Mouse (Mus musculus) forebrain, embryonic 16.5 days (tissue): ENCODE results near the gene Zfp617. TPM values are rescaled to one million over a fixed set of nuclear protein-coding genes. Genes with fewer than 3 reads are reported as not detected.
"Not testable (repeated sequence)": the region's sequence is repeated elsewhere in the genome, so short reads cannot be mapped to it uniquely, and the experiment has no call there.

Source experiments
- ATAC-seq: fragments of 200-750 bp; cut with Nextera tagmentation; 2 replicates; pipeline ENCODE4 v1.8.0; 2017; ENCODE audit warnings: mild to moderate bottlenecking, moderate library complexity
- H3K27ac ChIP-seq: fragments of 300-500 bp; sonication (generic); 2 replicates; pipeline ENCODE4 v1.5.1; 2014; ENCODE audit warnings: low read length, control low read depth
- H3K27me3 ChIP-seq: fragments of 300-500 bp; sonication (generic); replicated peaks from 2 replicates; pipeline ENCODE4 v1.6.1; 2014; ENCODE audit warnings: low read length; ENCODE audit not compliant: control insufficient read depth, insufficient read depth
- H3K36me3 ChIP-seq: fragments of 300-500 bp; sonication (generic); 2 replicates; pipeline ENCODE4 v1.6.1; 2014; ENCODE audit not compliant: control insufficient read depth, insufficient read depth
- H3K4me1 ChIP-seq: fragments of 300-500 bp; sonication (generic); replicated peaks from 2 replicates; pipeline ENCODE4 v1.6.1; 2014; ENCODE audit warnings: low read length; ENCODE audit not compliant: control insufficient read depth, insufficient read depth
- H3K4me2 ChIP-seq: fragments of 300-500 bp; sonication (generic); 2 replicates; pipeline ENCODE4 v1.6.1; 2014; ENCODE audit warnings: mild to moderate bottlenecking, low read length, control low read depth
- H3K4me3 ChIP-seq: fragments of 300-500 bp; sonication (generic); replicated peaks from 2 replicates; pipeline ENCODE4 v1.5.1; 2014; ENCODE audit warnings: mild to moderate bottlenecking, low read length, control low read depth
- H3K9ac ChIP-seq: fragments of 300-500 bp; sonication (generic); replicated peaks from 2 replicates; pipeline ENCODE4 v1.6.1; 2014; ENCODE audit warnings: low read depth, low read length, control low read depth
- H3K9me3 ChIP-seq: fragments of 300-500 bp; sonication (generic); 2 replicates; pipeline ENCODE4 v1.6.1; 2016; ENCODE audit warnings: low read length; ENCODE audit not compliant: control insufficient read depth
- WGBS: fragments of 180-500 bp; shearing (Covaris S2); extraction: QIAGEN DNeasy Blood & Tissue Kit; methylation state at CpG from one replicate; pipeline ENCODE4 v1.1.7; 2014; 5-methylcytosine and 5-hydroxymethylcytosine counted together
- polyA plus RNA-seq: library from polyadenylated mRNA; unstranded; fragments of >200 nt; fragmentation: Nextera tagmentation; extraction: Ambion mirVana; gene quantifications from 2 replicates; pipeline ENCODE4 v1.2.1, GENCODE M21; 2015

Gene Zfp617
- polyA plus RNA-seq: 31.8 and 33.5 TPM in 2 replicates

- Histone ChIP-seq H3K27ac (peak within 1 kb of the TSS; percentile 99), H3K27me3 (no peaks in the 10 kb centered on the region), H3K4me2 (peak within 1 kb of the TSS; percentile 49), H3K4me3 (peak within 1 kb of the TSS; percentile 88), H3K9me3 (no peaks in the 10 kb centered on the region), H3K9ac (peak within 1 kb of the TSS; percentile 94), H3K36me3 (peaks cover 2% of the 10 kb centered on the region), H3K4me1 (peaks cover 4% of the 10 kb centered on the region; the same call in 1 of the 2 replicates)
- ATAC-seq: peak; percentile 97
- 3% methylated on average over 47 of the region's 47 CpGs for WGBS
Measured at GRCm38 (mm10) chr8:71908309-71909261, at the start of gene Zfp617, which contains the start of gene Zfp882. Gene Zfp617 (plus strand): TSS chr8:71908635. Gene Zfp882 (plus strand): TSS chr8:71908608.

- H3K36me3 ChIP-seq, H3K4me3 ChIP-seq, H3K9ac ChIP-seq, H3K27me3 ChIP-seq, H3K27ac ChIP-seq, H3K9me3 ChIP-seq, H3K4me1 ChIP-seq, H3K4me2 ChIP-seq, ATAC-seq: not testable (repeated sequence)
- 86% methylated on average over 1 of the region's 1 CpGs for WGBS
Measured at GRCm38 (mm10) chr8:71861551-71861950, 46.9 kb upstream of the Zfp617 start.

- not testable (repeated sequence) for H3K4me1 ChIP-seq, H3K36me3 ChIP-seq, ATAC-seq, H3K9me3 ChIP-seq, H3K4me2 ChIP-seq, H3K9ac ChIP-seq, H3K27me3 ChIP-seq, H3K27ac ChIP-seq, H3K4me3 ChIP-seq
Measured at GRCm38 (mm10) chr8:71862038-71862437, 46.4 kb upstream of the Zfp617 start.

- peak within 1 kb of the TSS; percentile 91 for H3K9ac ChIP-seq
- peaks cover 10% of the 10 kb centered on the region; the same call in 1 of the 2 replicates for H3K4me1 ChIP-seq
- H3K4me2 ChIP-seq: peak within 1 kb of the TSS; percentile 95
- H3K36me3 ChIP-seq: peaks cover 5% of the 10 kb centered on the region; the same call in 1 of the 2 replicates
- ATAC-seq: peak; percentile 94
- peaks cover 9% of the 10 kb centered on the region for H3K9me3 ChIP-seq
- peak within 1 kb of the TSS; percentile 72 for H3K4me3 ChIP-seq
- H3K27me3 ChIP-seq: 0 out of 2 replicates have a peak, but pooled peaks cover 2% of the 10 kb centered on the region
- peak within 1 kb of the TSS; percentile 77 for H3K27ac ChIP-seq
- WGBS: 3% methylated on average over 45 of the region's 45 CpGs
Measured at GRCm38 (mm10) chr8:71881618-71882274, 26.7 kb upstream of the Zfp617 start, which contains the start of gene Zfp709. Gene Zfp709 (plus strand): TSS chr8:71882019.

GRCm38 (mm10) chr8:71900666-71901065 is 7.8 kb upstream of the Zfp617 start:
- not testable (repeated sequence) for ATAC-seq, H3K4me2 ChIP-seq

GRCm38 (mm10) chr8:71903084-71903483 is 5.4 kb upstream of the Zfp617 start:
- 79% methylated on average over 1 of the region's 1 CpGs for WGBS
- not testable (repeated sequence) for H3K4me2 ChIP-seq, H3K9me3 ChIP-seq, H3K4me3 ChIP-seq, H3K27ac ChIP-seq, ATAC-seq, H3K36me3 ChIP-seq, H3K9ac ChIP-seq, H3K27me3 ChIP-seq, H3K4me1 ChIP-seq

More at GRCm38 (mm10) chr8:71900666-71901065, 7.8 kb upstream of the Zfp617 start:
- H3K4me1 ChIP-seq, H3K4me3 ChIP-seq, H3K9ac ChIP-seq, H3K9me3 ChIP-seq, H3K27me3 ChIP-seq, H3K27ac ChIP-seq, H3K36me3 ChIP-seq: not testable (repeated sequence)
- WGBS: 37% methylated on average over 9 of the region's 11 CpGs

- Histone ChIP-seq H3K4me2 (no peak overlapping the region), H3K4me1 (peaks cover 4% of the 10 kb centered on the region; the same call in 1 of the 2 replicates), H3K9ac (no peak overlapping the region), H3K27me3 (no peaks in the 10 kb centered on the region), H3K9me3 (no peaks in the 10 kb centered on the region), H3K36me3 (no peaks in the 10 kb centered on the region), H3K4me3 (no peak overlapping the region), H3K27ac (no peak overlapping the region)
- no peak for ATAC-seq
- WGBS: 94% methylated on average over 1 of the region's 1 CpGs
Measured at GRCm38 (mm10) chr8:71906809-71907208, 1.6 kb upstream of the Zfp617 start.

- Histone ChIP-seq H3K27me3 (no peaks in the 10 kb centered on the region), H3K4me3 (peak overlapping the region; percentile 88), H3K9ac (peak overlapping the region; percentile 94; the same call in 1 of the 2 replicates), H3K4me1 (peaks cover 4% of the 10 kb centered on the region; the same call in 1 of the 2 replicates), H3K36me3 (no peaks in the 10 kb centered on the region), H3K27ac (peak overlapping the region; percentile 99), H3K9me3 (no peaks in the 10 kb centered on the region), H3K4me2 (peak overlapping the region; percentile 49)
- no peak for ATAC-seq
- whole genome bisulfite sequencing: 95% methylated on average over 5 of the region's 5 CpGs
Measured at GRCm38 (mm10) chr8:71907798-71908257, 607 bp upstream of the Zfp617 start.

- Histone ChIP-seq H3K4me2 (no peak overlapping the region), H3K9me3 (no peaks in the 10 kb centered on the region), H3K27ac (no peak overlapping the region), H3K4me3 (no peak overlapping the region), H3K36me3 (peaks cover 25% of the 10 kb centered on the region), H3K9ac (no peak overlapping the region), H3K4me1 (peaks cover 4% of the 10 kb centered on the region; the same call in 1 of the 2 replicates), H3K27me3 (no peaks in the 10 kb centered on the region)
- 90% methylated on average over 2 of the region's 2 CpGs for WGBS
- ATAC-seq: no peak
Measured at GRCm38 (mm10) chr8:71912286-71912685, 3.9 kb downstream of the Zfp617 start.
